In genomic region chr6:12259629-12260028, GRCm38 (mm10) we compare ENCODE assay signal across 17 mouse cellular contexts.
A peak's percentile ranks its signal among the peaks of the same experiment; 100 is the strongest.
DNase-seq lines count a peak whose midpoint lies in the region; ATAC-seq and TF ChIP-seq lines count a peak whose summit lies in the region.
"Had no signal": no experiment of that assay in that cellular context is flagged by ENCODE, and none has a peak within 500 bp of the region (broad histone marks: within the 10 kb centered on the region; RNA-seq: fewer than 3 reads in every experiment).

No protein-coding gene starts in this region.

- no peaks in the 10 kb centered on the region for H3K9me3 ChIP-seq in forebrain, embryonic 10.5 days
- H3K9me3 ChIP-seq in forebrain, embryonic 16.5 days (ENCODE audit: control insufficient read depth, low read length): no peaks in the 10 kb centered on the region
- H3K9me3 ChIP-seq in hindbrain, postnatal 0 days (ENCODE audit: low read length): no peaks in the 10 kb centered on the region
- no peaks in the 10 kb centered on the region for H3K9me3 ChIP-seq in neural tube, embryonic 12.5 days
- no peaks in the 10 kb centered on the region for H3K9me3 ChIP-seq in lung, postnatal 0 days (ENCODE audit: low read length)
- H3K9me3 ChIP-seq in liver, embryonic 11.5 days (ENCODE audit: control insufficient read depth, low read length): no peaks in the 10 kb centered on the region
- H3K9me3 ChIP-seq: embryonic facial prominence, embryonic 10.5 days; heart, embryonic 15.5 days; kidney, embryonic 15.5 days had no signal

- no peak for TF ChIP-seq CTCF in hindbrain, postnatal 0 days (IDR thresholded peaks at IDR 0.05; ENCODE audit: low read depth)
- no peak for TF ChIP-seq CTCF in lung, postnatal 0 days (IDR thresholded peaks at IDR 0.05)

- peak overlapping the region; percentile 27 for H3K4me2 ChIP-seq in forebrain, embryonic 16.5 days (ENCODE audit: low read length)
- peak overlapping the region; percentile 47 for H3K4me2 ChIP-seq in hindbrain, postnatal 0 days (ENCODE audit: low read depth, low read length)
- peak overlapping the region; percentile 36 for H3K4me2 ChIP-seq in neural tube, embryonic 12.5 days (replicated peaks)
- no peak overlapping the region for H3K4me2 ChIP-seq in lung, postnatal 0 days (replicated peaks; ENCODE audit: low read depth, low read length)
- H3K4me2 ChIP-seq in liver, embryonic 11.5 days: no peak overlapping the region
- H3K4me2 ChIP-seq: kidney, embryonic 15.5 days had no signal

- H3K4me1 ChIP-seq in forebrain, embryonic 10.5 days: peaks cover 27% of the 10 kb centered on the region
- peaks cover 13% of the 10 kb centered on the region for H3K4me1 ChIP-seq in forebrain, embryonic 16.5 days (replicated peaks; ENCODE audit: control insufficient read depth, insufficient read depth, low read length)
- no peaks in the 10 kb centered on the region for H3K4me1 ChIP-seq in hindbrain, postnatal 0 days (ENCODE audit: insufficient read depth, low read length)
- no peaks in the 10 kb centered on the region; the same call in 1 of the 2 replicates for H3K4me1 ChIP-seq in neural tube, embryonic 12.5 days
- no peaks in the 10 kb centered on the region for H3K4me1 ChIP-seq in lung, postnatal 0 days (ENCODE audit: insufficient read depth, low read depth, low read length)
- no peaks in the 10 kb centered on the region for H3K4me1 ChIP-seq in liver, embryonic 11.5 days (replicated peaks; ENCODE audit: control insufficient read depth, insufficient read depth, low read length)
- H3K4me1 ChIP-seq: heart, embryonic 15.5 days; kidney, embryonic 15.5 days had no signal

- no peak for TF ChIP-seq EP300 in lung, postnatal 0 days (IDR thresholded peaks at IDR 0.05)

- H3K36me3 ChIP-seq in forebrain, embryonic 10.5 days (replicated peaks): no peaks in the 10 kb centered on the region
- no peaks in the 10 kb centered on the region for H3K36me3 ChIP-seq in forebrain, embryonic 16.5 days (ENCODE audit: control insufficient read depth, insufficient read depth)
- H3K36me3 ChIP-seq in hindbrain, postnatal 0 days (ENCODE audit: insufficient read depth, low read length): no peaks in the 10 kb centered on the region
- H3K36me3 ChIP-seq in neural tube, embryonic 12.5 days: no peaks in the 10 kb centered on the region
- H3K36me3 ChIP-seq in lung, postnatal 0 days (ENCODE audit: insufficient read depth, low read length): no peaks in the 10 kb centered on the region
- H3K36me3 ChIP-seq in liver, embryonic 11.5 days (ENCODE audit: control insufficient read depth, insufficient read depth, low read length): no peaks in the 10 kb centered on the region
- H3K36me3 ChIP-seq: embryonic facial prominence, embryonic 10.5 days; heart, embryonic 15.5 days; kidney, embryonic 15.5 days had no signal

- no peaks in the 10 kb centered on the region for H3K27me3 ChIP-seq in forebrain, embryonic 10.5 days (ENCODE audit: poor library complexity, severe bottlenecking)
- H3K27me3 ChIP-seq in forebrain, embryonic 16.5 days (replicated peaks; ENCODE audit: control insufficient read depth, insufficient read depth, low read length): no peaks in the 10 kb centered on the region
- H3K27me3 ChIP-seq in hindbrain, postnatal 0 days (ENCODE audit: insufficient read depth, low read length): no peaks in the 10 kb centered on the region
- no peaks in the 10 kb centered on the region for H3K27me3 ChIP-seq in neural tube, embryonic 12.5 days (replicated peaks)
- H3K27me3 ChIP-seq in lung, postnatal 0 days (replicated peaks; ENCODE audit: insufficient read depth, low read length): no peaks in the 10 kb centered on the region
- no peaks in the 10 kb centered on the region for H3K27me3 ChIP-seq in liver, embryonic 11.5 days (replicated peaks; ENCODE audit: control insufficient read depth, insufficient read depth, low read length)
- H3K27me3 ChIP-seq: heart, embryonic 15.5 days; kidney, embryonic 15.5 days had no signal

- no peak for DNase-seq in forebrain, embryonic 10.5 days (ENCODE audit: extremely low spot score, low spot score)
- peak; percentile 36 for DNase-seq in hindbrain, postnatal 0 days (ENCODE audit: low spot score)
- no peak for DNase-seq in lung, postnatal 0 days (ENCODE audit: low spot score)
- no peak for DNase-seq in liver, embryonic 11.5 days (ENCODE audit: low spot score)
- no peak for DNase-seq in cerebellum, adult 11 months
- no peak for DNase-seq in layer of hippocampus, postnatal 36 days
- DNase-seq: adrenal gland, adult 8-10 months; lung, adult 18-20 months; lung, postnatal 4 days; thymus, postnatal 25 days had no signal

- H3K4me3 ChIP-seq in forebrain, embryonic 10.5 days: peak overlapping the region; percentile 26; the same call in 1 of the 2 replicates
- peak overlapping the region; percentile 21; the same call in 1 of the 2 replicates for H3K4me3 ChIP-seq in forebrain, embryonic 16.5 days (replicated peaks; ENCODE audit: low read length)
- H3K4me3 ChIP-seq in hindbrain, postnatal 0 days (ENCODE audit: low read length): peak overlapping the region; percentile 13; the same call in 1 of the 2 replicates
- no peak overlapping the region for H3K4me3 ChIP-seq in neural tube, embryonic 12.5 days
- no peak overlapping the region for H3K4me3 ChIP-seq in lung, postnatal 0 days (ENCODE audit: low read depth, low read length)
- no peak overlapping the region for H3K4me3 ChIP-seq in liver, embryonic 11.5 days (ENCODE audit: low read depth, low read length)
- H3K4me3 ChIP-seq: embryonic facial prominence, embryonic 10.5 days; erythroblast, embryonic 14.5 days; heart, embryonic 15.5 days; kidney, embryonic 15.5 days had no signal

- H3K9ac ChIP-seq in forebrain, embryonic 16.5 days (replicated peaks; ENCODE audit: low read depth, low read length): peak overlapping the region; percentile 3
- peak overlapping the region; percentile 22; the same call in 1 of the 2 replicates for H3K9ac ChIP-seq in hindbrain, postnatal 0 days (replicated peaks; ENCODE audit: low read length)
- H3K9ac ChIP-seq in neural tube, embryonic 12.5 days: no peak overlapping the region
- H3K9ac ChIP-seq in lung, postnatal 0 days (replicated peaks; ENCODE audit: low read depth): no peak overlapping the region
- no peak overlapping the region for H3K9ac ChIP-seq in liver, embryonic 11.5 days (ENCODE audit: low read depth, low read length)
- H3K9ac ChIP-seq: heart, embryonic 15.5 days; kidney, embryonic 15.5 days had no signal

- 53% methylated on average over 8 of the region's 8 CpGs for WGBS in forebrain, embryonic 10.5 days
- 20% methylated on average over 8 of the region's 8 CpGs for WGBS in forebrain, embryonic 16.5 days
- WGBS in hindbrain, postnatal 0 days: 15% methylated on average over 8 of the region's 8 CpGs
- 44% methylated on average over 8 of the region's 8 CpGs for WGBS in neural tube, embryonic 12.5 days
- 79% methylated on average over 8 of the region's 8 CpGs for WGBS in lung, postnatal 0 days
- WGBS in liver, embryonic 11.5 days: 78% methylated on average over 8 of the region's 8 CpGs

- no peak for ATAC-seq in forebrain, embryonic 16.5 days
- ATAC-seq in hindbrain, postnatal 0 days: no peak
- no peak for ATAC-seq in neural tube, embryonic 12.5 days (ENCODE audit: low FRiP score, low read depth)
- ATAC-seq in lung, postnatal 0 days: no peak
- ATAC-seq in liver, embryonic 11.5 days (replicated peaks; ENCODE audit: low FRiP score): no peak
- ATAC-seq: inflammation-experienced regulatory T-cells, adult 6 months had no signal

- peak overlapping the region; percentile 59; the same call in 1 of the 2 replicates for H3K27ac ChIP-seq in forebrain, embryonic 10.5 days
- H3K27ac ChIP-seq in forebrain, embryonic 16.5 days (ENCODE audit: low read length): no peak overlapping the region
- H3K27ac ChIP-seq in hindbrain, postnatal 0 days: peak overlapping the region; percentile 34; the same call in 1 of the 2 replicates
- H3K27ac ChIP-seq in neural tube, embryonic 12.5 days: no peak overlapping the region
- H3K27ac ChIP-seq in lung, postnatal 0 days (ENCODE audit: low read length): no peak overlapping the region
- no peak overlapping the region for H3K27ac ChIP-seq in liver, embryonic 11.5 days (ENCODE audit: low read depth, low read length)
- H3K27ac ChIP-seq: embryonic facial prominence, embryonic 10.5 days; heart, embryonic 15.5 days; kidney, embryonic 15.5 days had no signal

Comparison
In these comparisons a context has a peak if more than half of its experiments do, and no peak if none do; other contexts are left out.
1. H3K27ac ChIP-seq: peak in forebrain, embryonic 10.5 days (single experiment) and hindbrain, postnatal 0 days (single experiment); none in forebrain, embryonic 16.5 days (single experiment), neural tube, embryonic 12.5 days (single experiment), lung, postnatal 0 days (single experiment) and liver, embryonic 11.5 days (single experiment).
2. H3K4me3 ChIP-seq: peak in forebrain, embryonic 10.5 days (single experiment), forebrain, embryonic 16.5 days (single experiment) and hindbrain, postnatal 0 days (single experiment); none in neural tube, embryonic 12.5 days (single experiment), lung, postnatal 0 days (single experiment) and liver, embryonic 11.5 days (single experiment).
3. H3K4me2 ChIP-seq: peak in forebrain, embryonic 16.5 days (single experiment), hindbrain, postnatal 0 days (single experiment) and neural tube, embryonic 12.5 days (single experiment); none in lung, postnatal 0 days (single experiment) and liver, embryonic 11.5 days (single experiment).
4. H3K9ac ChIP-seq: peak in forebrain, embryonic 16.5 days (single experiment) and hindbrain, postnatal 0 days (single experiment); none in neural tube, embryonic 12.5 days (single experiment), lung, postnatal 0 days (single experiment) and liver, embryonic 11.5 days (single experiment).